Mouse (Mus musculus) cortical plate, adult 2 months (tissue): ENCODE data around the gene Ctf2.

Experiments
- CTCF ChIP-seq: fragments of 200-500 bp; IDR thresholded peaks from 2 replicates; pipeline ENCODE4 v1.5.1; 2011; ENCODE audit warnings: mild to moderate bottlenecking, control low read depth, low read length; ENCODE audit not compliant: insufficient read depth; ENCODE audit errors: extremely low read depth
- POLR2A ChIP-seq: fragments of 200-500 bp; IDR thresholded peaks from 2 replicates; pipeline ENCODE4 v1.6.1; 2011; ENCODE audit warnings: mild to moderate bottlenecking, low read length, control low read depth; ENCODE audit not compliant: insufficient read depth; ENCODE audit errors: extremely low read depth

- no peak for TF ChIP-seq CTCF
- TF ChIP-seq POLR2A = no peak
Observed at GRCm38 (mm10) chr7:127767671-127768345, 35.8 kb upstream of the Ctf2 start.
